Mouse (Mus musculus) left cerebral cortex, adult 9 months (tissue): ENCODE measurements at regions not wholly inside any gene's neighbourhood (a gene's known extent, or its start where the extent isn't known, plus 50 kb on each side); places are given as distances from the start of the nearest gene placed in this dataset.

ENCODE experiments used
- DNase-seq, 2 experiments: peaks; one replicate each; pipeline ENCODE4 v3.0.0; 2022; ENCODE audit warnings: low spot score in 2 of 2

DNA sequence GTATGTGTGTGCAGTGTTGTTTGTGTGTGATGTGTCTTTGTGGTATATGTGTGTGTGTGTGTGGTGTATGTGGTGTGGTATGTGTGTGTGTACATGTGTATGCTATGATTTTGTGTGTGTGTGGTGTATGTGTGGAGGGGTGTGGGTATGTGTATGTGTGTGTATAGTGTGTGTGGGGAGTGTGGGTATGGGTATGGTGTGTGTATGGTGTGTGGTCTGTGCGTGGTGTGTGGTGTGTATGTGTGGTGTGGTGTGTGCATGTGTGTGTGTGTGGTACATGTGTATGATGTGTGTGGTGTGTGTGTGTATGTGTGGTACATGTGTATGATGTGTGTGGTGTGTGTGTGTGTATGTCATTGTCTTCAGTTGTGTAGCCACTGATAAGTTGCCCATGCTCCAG, 247.8 kb upstream of the Sp4 start:
- no peak for DNase-seq

GRCm38 (mm10) chr12:118540336-118540735, 239.1 kb upstream of the Sp4 start:
- DNase-seq, result no peak

- no peak for DNase-seq
These were observed 229.3 kb upstream of the Sp4 start for GRCm38 (mm10) chr12:118530514-118530913.

DNA sequence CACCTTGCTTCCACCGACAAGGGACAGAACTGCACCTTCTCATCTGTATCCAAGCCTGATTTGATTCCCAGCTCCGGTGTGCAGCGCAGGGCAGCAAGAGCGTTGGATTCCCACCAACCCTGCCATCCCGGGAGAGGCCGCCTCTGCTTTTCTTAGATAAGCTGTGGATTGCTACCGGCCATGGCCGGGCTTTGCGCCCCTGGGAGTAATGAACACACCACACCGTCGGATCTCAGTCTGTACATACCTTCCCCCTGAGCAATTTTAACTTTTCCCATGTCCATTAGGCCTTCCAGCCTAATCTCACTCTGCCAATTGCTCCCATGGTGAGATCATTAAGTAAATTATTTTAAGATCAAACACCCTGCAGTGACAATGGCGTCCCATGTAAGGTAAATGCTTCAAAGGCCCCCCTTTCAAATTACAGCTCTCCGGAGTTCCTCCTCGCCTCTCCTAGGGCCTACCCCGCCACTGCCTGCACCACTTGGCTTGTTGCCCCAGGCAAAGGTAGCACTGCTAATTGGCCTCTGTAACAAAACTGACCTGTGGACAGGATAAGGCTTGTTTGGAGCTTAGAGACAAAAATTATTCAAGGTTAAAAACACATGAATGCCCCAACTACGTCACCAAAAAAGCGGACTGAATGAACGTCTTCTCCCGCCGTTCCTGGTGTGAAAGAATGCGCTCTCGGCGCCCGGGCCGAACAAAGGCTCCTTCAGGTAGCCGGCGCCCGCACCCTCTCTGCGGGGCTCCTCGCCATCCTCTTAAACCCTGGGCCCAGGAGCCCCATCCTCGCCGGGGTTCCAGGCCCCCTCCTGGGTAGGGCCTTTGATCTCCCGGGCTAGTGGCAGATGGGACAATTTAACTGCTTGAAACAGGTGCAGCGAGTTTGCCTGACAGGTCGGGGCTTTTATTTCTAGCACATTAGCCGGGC, 228.5 kb upstream of the Sp4 start:
- DNase-seq, result no peak

GRCm38 (mm10) chr12:118521770-118522169, 220.5 kb upstream of the Sp4 start:
- DNase-seq, result no peak

GRCm38 (mm10) chr12:118521329-118521728, 220.1 kb upstream of the Sp4 start:
- DNase-seq, result no peak

DNA sequence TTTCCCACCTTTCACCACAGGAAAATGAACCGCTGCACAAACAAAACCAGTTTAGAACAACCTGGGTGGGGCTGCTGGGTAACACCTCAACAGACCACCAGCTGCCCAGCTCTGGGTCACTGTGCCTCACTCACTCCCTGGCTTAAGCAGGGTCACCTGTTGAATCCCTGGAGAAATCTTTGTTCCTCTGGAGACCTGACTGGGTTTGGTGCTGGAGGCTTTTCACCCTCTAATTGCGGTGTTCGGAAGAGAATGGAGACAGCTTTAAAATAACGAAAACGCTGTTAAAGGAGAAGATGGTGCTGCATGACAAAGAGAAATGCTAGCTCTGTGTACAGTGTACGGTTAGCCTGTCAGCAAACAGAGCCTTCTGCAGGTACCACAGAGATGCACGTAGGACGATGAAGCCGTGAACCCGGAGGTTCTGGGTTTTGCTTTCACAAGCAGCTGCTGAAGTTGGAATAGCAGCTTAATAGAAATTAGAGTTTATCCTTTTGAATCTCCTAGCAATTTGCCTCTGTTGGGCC, 218.6 kb upstream of the Sp4 start:
- DNase-seq, result no peak

DNA sequence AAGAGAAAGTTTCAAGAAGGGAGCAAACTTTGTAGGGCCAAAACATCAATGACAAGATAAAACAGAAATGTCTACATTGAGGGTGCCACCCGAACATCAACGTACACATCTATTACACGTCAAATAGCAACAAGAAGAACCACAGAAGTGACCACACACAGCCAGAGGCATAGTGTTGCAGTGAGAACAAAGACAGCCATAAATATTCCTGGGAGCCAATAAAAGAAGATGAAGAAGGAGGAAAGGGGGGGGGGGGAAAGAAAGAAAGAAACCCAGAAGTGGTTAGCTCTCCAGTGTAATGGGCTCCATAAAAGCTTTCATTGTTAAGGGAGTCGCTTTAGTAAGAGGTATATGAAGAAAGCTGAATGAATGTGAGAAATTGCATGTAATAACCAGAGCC, 209.7 kb upstream of the Sp4 start:
- no peak for DNase-seq

- no peak for DNase-seq
These were observed 208.0 kb upstream of the Sp4 start for GRCm38 (mm10) chr12:118508972-118509917.

DNA sequence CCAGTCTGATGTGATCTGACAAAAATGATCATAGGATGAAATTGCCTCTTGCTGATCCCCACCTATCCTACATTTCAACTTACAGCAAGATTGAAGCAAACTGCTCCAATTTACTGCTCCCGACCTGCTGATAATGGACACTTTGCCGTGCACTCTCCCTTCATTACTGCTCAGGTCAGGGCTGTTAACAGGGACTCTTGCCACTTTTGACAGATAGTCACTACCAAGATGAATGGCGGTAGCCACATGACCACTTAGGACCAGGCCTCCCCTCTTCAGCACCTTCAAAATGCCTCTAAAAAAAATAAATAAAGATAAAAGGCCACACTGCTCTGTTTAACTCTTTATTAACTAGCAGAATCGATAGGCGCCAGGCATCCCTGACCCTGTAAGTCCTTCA, 199.2 kb upstream of the Sp4 start:
- no peak for DNase-seq

- DNase-seq, result no peak
These were observed 186.8 kb upstream of the Sp4 start for GRCm38 (mm10) chr12:118488038-118488437.

GRCm38 (mm10) chr12:118486434-118486833, 185.2 kb upstream of the Sp4 start:
- no peak for DNase-seq

DNA sequence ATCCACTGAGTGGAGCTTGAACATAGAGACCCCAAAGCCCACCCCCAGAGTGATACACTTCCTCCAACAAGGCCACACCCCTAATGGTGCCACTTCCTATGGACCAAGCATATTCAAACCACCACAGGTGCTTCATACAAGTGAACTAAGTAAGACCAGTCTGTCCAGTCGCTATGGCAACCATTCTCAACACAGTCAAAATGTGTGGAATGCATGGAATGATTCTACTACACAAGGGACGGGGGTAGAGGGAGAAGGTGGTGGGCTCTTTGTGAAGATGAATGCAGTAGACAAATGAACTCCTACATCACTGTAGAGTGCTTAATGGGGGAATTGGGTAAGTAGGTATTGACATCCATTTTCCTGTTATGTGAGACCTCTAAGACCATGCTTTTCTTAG, 180.1 kb upstream of the Sp4 start:
- no peak for DNase-seq

DNA sequence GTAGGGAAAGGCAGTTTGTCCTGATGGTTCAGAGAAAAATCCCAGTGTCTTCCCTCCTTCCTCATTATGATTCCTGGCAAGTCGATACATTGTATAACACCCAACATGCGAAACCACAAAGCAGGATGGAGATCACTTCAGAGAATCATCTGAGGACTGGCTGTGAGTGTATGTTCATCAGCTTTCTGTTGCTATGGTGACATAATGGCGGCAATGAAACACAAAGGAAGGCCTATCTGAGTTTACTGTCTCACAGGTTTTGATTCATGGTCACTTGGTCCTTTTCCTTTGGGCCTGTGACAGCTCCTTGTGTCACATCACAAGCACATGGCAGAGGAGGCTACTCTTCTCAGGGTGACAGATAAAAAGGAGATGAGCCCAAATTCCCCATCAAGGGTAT, 173.5 kb upstream of the Sp4 start:
- DNase-seq, result no peak

DNA sequence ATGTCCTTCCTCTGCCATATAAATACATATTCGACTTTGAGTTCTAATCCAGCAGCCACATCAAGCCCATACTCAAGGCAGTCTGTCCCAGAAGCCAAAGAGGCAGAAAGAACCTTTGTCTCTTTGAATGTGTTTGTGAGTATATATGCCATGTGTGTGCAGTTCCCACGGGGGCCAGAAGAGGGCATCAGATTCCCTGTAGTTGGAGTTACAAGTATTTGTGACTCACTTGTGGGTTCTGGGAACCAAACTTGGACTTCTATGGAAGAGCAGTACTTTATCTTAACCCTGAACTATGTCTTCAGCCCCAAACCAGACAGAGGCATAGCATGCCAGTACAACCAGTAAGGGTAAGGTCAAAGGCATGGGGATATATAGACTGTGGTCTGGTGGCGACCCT, 165.6 kb upstream of the Sp4 start:
- DNase-seq, result no peak

DNA sequence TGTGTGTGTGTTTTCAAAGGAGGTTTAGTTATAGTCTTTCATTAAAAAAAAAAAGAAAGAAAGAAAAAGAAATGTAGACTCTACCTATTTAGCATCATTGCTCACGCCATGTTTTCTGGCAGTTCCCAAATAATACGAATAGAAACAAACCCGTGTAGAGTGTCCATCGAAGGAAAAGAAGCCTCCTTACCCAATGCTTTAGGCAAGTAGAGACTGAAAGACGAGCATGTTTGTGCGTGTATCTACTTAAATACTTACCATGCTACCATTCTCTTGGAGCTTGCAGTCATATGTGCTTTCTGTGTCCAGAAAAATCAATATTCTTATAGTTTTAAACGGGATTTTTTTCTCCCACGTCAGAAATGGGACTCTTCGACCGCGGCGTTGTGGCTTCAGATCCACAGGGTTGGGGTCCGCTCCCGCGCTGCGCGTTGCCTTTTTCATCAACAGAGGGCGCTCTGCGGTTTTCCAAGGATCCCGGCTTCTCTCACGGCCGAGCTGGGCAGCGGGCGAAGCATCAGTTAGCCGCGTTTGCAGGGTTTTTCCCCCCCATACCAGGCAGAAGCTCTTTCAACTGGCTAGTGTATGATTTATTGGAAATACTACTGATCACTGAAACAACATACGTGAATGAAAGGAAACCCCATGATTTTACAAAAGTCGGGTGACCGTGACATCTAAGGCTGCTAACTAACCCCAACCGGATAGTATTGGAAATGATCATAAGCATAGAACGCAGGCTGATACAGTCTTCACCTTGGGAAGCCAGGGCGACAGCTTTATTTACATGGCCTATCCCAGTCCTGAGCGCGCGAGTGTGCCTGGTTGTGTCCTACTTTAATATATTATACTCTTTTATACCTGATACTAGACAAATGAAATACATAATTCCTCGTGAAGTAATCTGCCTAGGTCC, 156.5 kb upstream of the Sp4 start:
- DNase-seq, result peak in 1 of 2 experiments; percentile 69

DNA sequence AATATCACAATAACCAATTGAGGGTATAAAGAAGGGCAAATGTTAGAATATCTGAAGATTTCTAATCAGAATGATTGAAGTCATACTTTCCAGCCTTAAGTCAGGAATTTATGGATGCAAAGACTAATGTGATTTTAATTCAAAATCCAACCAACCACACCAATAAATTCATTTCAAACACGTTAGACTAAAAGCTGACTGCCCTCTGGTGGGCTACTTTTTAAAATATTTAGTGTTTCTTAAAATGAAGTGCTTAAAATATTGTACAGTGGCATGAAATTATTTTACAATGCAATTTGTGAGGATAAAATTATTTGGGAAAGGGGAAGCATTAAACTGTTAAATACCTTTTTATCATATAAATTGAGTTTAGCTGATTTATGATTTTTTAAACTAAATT, 154.4 kb upstream of the Sp4 start:
- no peak for DNase-seq

- no peak for DNase-seq
These were observed 138.4 kb upstream of the Sp4 start for GRCm38 (mm10) chr12:118439626-118440025.

- DNase-seq, result no peak
These were observed 137.6 kb upstream of the Sp4 start for GRCm38 (mm10) chr12:118438882-118439281.

DNA sequence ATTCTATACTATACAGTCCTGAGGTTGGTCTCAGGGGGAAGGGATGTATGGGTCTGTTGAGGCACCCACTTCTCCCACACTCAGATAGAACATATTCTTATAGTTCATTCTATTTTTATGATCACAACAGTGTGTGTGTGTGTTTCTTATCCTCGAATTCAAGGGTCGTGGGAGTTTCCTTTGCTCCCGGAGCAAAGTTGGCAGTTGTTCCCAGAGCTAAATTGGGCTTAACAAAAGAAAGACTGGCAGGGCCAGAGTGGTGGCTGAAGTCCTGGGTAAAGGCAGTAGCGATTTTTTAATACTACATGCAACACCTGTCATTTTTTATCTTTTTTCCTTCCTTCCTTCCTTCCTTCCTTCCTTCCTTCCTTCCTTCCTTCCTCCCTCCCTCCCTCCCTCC, 131.5 kb upstream of the Sp4 start:
- no peak for DNase-seq

- no peak for DNase-seq
These were observed 127.1 kb upstream of the Sp4 start for GRCm38 (mm10) chr12:118428384-118428783.
